Mouse (Mus musculus) stomach, postnatal 0 days (tissue): ENCODE measurements at regions not wholly inside any gene's neighbourhood (a gene's known extent, or its start where the extent isn't known, plus 50 kb on each side); places are given as distances from the start of the nearest gene placed in this dataset.

Source experiments
- ATAC-seq: fragments of 200-750 bp; cut with Nextera tagmentation; 2 replicates; pipeline ENCODE4 v1.8.0; 2017; ENCODE audit not compliant: low FRiP score, low TSS enrichment
- DNase-seq: peaks from one replicate; pipeline ENCODE4 v3.0.0-alpha.2; 2016; ENCODE audit warnings: low spot score
- H3K27ac ChIP-seq: fragments of 300-500 bp; sonication (generic); replicated peaks from 2 replicates; pipeline ENCODE4 v1.5.1; 2014; ENCODE audit warnings: mild to moderate bottlenecking, control low read depth
- H3K27me3 ChIP-seq: fragments of 300-500 bp; sonication (generic); 2 replicates; pipeline ENCODE4 v1.6.1; 2014; ENCODE audit warnings: low read length; ENCODE audit not compliant: control insufficient read depth, insufficient read depth
- H3K36me3 ChIP-seq: fragments of 300-500 bp; sonication (generic); 2 replicates; pipeline ENCODE4 v1.6.1; 2014; ENCODE audit warnings: low read length, mixed read lengths; ENCODE audit not compliant: control insufficient read depth, insufficient read depth
- H3K4me1 ChIP-seq: fragments of 300-500 bp; sonication (generic); replicated peaks from 2 replicates; pipeline ENCODE4 v1.6.1; 2014; ENCODE audit warnings: antibody characterized with exemption; ENCODE audit not compliant: control insufficient read depth, insufficient read depth
- H3K4me2 ChIP-seq: fragments of 300-500 bp; sonication (generic); replicated peaks from 2 replicates; pipeline ENCODE4 v1.6.1; 2014; ENCODE audit warnings: low read depth, mild to moderate bottlenecking, control low read depth, moderate library complexity
- H3K4me3 ChIP-seq: fragments of 300-500 bp; sonication (generic); 2 replicates; pipeline ENCODE4 v1.5.1; 2014; ENCODE audit warnings: low read depth, low read length, control low read depth
- H3K9ac ChIP-seq: fragments of 300-500 bp; sonication (generic); 2 replicates; pipeline ENCODE4 v1.6.1; 2014; ENCODE audit warnings: mild to moderate bottlenecking, low read length, control low read depth, mixed read lengths
- H3K9me3 ChIP-seq: fragments of 300-500 bp; sonication (generic); 2 replicates; pipeline ENCODE4 v1.6.1; 2016; ENCODE audit warnings: low read length; ENCODE audit not compliant: control insufficient read depth
- CTCF ChIP-seq: IDR thresholded peaks from 2 replicates; pipeline ENCODE4 v1.5.1; 2016; ENCODE audit warnings: antibody characterized with exemption, low read depth, mild to moderate bottlenecking, moderate library complexity
- EP300 ChIP-seq: optimal IDR thresholded peaks from 2 replicates; pipeline ENCODE3; 2016; ENCODE audit warnings: antibody characterized with exemption
- WGBS: fragments of 180-500 bp; shearing (Covaris S2); extraction: QIAGEN DNeasy Blood & Tissue Kit; methylation state at CpG from one replicate; pipeline ENCODE4 v1.1.7; 2014; 5-methylcytosine and 5-hydroxymethylcytosine counted together

- Histone ChIP-seq H3K9ac (no peak overlapping the region), H3K27me3 (no peaks in the 10 kb centered on the region), H3K4me2 (no peak overlapping the region), H3K36me3 (no peaks in the 10 kb centered on the region), H3K9me3 (no peaks in the 10 kb centered on the region), H3K4me1 (no peaks in the 10 kb centered on the region), H3K4me3 (no peak overlapping the region), H3K27ac (no peak overlapping the region)
- no peak for DNase-seq
- no peak for TF ChIP-seq CTCF
- TF ChIP-seq EP300 = no peak
- 74% methylated on average over 7 of the region's 7 CpGs for WGBS
- no peak for ATAC-seq
Observed at GRCm38 (mm10) chr16:28982901-28983300, 53.4 kb upstream of the Mb21d2 start.
